Mouse (Mus musculus): ENCODE results near the gene Tmcc1. TPM values are rescaled to one million over a fixed set of nuclear protein-coding genes. Genes with fewer than 3 reads are reported as not detected.

The Tmcc1 gene
- polyA plus RNA-seq, 1 experiment from 2014 or later = 9.1 TPM

DNA sequence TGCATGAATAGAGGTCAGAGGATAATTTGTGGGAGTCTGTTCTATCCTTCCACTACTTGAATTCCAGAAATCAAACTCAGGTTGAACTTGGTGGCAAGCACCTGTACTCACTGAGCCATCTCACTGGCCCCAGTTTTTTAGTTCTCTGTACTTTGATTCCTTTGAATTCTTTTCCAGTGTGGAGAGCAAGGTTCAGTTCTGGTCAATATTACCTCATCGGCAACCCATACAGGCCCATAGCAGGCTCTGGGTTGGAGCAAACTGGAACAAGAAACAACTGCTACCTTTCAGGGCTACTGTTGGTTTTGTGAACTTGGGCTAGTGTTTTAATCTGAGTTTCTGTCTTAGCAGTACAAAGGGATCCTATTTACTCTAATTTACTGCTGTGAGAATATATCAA is 107.2 kb downstream of the Tmcc1 start:
- ATAC-seq (no peak), DNase-seq (ENCODE audit: low spot score) (no peak)
- TF ChIP-seq EP300 (IDR thresholded peaks at IDR 0.05) = no peak
- no peak for TF ChIP-seq CTCF (IDR thresholded peaks at IDR 0.05)
- H3K9me3 ChIP-seq (ENCODE audit: low read length) = no peaks in the 10 kb centered on the region
- no peak overlapping the region for H3K4me3 ChIP-seq (ENCODE audit: low read depth, low read length)
- H3K9ac ChIP-seq (replicated peaks; ENCODE audit: low read depth) = no peak overlapping the region
- H3K4me1 ChIP-seq (ENCODE audit: insufficient read depth, low read depth, low read length) = no peaks in the 10 kb centered on the region
- 100% methylated on average over 1 of the region's 1 CpGs for WGBS
- no peaks in the 10 kb centered on the region for H3K36me3 ChIP-seq (ENCODE audit: insufficient read depth, low read length)
- H3K4me2 ChIP-seq (replicated peaks; ENCODE audit: low read depth, low read length) = no peak overlapping the region
- H3K27me3 ChIP-seq (replicated peaks; ENCODE audit: insufficient read depth, low read length) = no peaks in the 10 kb centered on the region
- no peak overlapping the region for H3K27ac ChIP-seq (ENCODE audit: low read length)

DNA sequence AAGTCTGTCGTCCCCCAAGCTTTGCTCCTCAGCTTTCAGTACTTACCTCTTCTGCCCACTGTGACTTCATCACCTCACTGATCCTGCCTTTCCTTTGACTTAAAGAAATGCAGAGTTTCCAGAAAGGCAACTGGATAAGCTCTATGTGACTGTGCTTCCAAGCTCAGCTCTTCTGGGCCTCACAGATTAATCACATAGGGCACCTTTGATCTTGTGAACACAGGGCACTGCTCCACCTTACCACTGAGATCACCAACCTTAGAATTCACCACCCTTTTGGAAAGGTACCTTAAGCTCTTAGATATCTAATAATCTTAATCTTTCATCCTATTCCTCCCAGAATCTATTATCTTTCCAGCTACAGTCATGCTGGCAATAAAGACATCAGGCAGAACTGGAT is 111.0 kb downstream of the Tmcc1 start:
- no peak overlapping the region for H3K9ac ChIP-seq (replicated peaks; ENCODE audit: low read depth)
- H3K4me2 ChIP-seq (replicated peaks; ENCODE audit: low read depth, low read length) = no peak overlapping the region
- 46% methylated on average over 1 of the region's 1 CpGs for WGBS
- H3K27me3 ChIP-seq (replicated peaks; ENCODE audit: insufficient read depth, low read length) = no peaks in the 10 kb centered on the region
- no peaks in the 10 kb centered on the region for H3K9me3 ChIP-seq (ENCODE audit: low read length)
- no peaks in the 10 kb centered on the region for H3K4me1 ChIP-seq (ENCODE audit: insufficient read depth, low read depth, low read length)
- DNase-seq (ENCODE audit: low spot score) = no peak
- H3K36me3 ChIP-seq (ENCODE audit: insufficient read depth, low read length) = no peaks in the 10 kb centered on the region
- TF ChIP-seq EP300 (IDR thresholded peaks at IDR 0.05) (no peak), CTCF (IDR thresholded peaks at IDR 0.05) (no peak)
- no peak overlapping the region for H3K27ac ChIP-seq (ENCODE audit: low read length)
- H3K4me3 ChIP-seq (ENCODE audit: low read depth, low read length) = no peak overlapping the region
- no peak for ATAC-seq

DNA sequence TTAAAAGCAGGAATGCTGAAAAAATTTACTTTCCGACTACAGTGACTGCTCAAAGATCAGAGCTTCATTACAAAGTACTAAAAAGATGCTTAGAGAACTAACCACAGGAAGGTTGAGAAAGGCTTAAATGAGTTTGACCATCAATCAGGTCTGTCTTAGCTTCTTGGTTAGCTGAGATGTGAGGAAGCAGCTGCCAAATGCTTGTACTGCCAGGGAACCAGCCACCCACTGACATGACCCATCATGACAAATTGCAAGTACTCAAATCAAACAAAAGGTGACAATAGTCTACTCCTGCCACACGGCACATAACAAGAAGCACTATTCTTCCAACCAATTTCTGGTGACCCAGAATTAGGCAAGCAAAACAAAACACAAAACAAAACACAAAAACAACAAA is 111.9 kb downstream of the Tmcc1 start:
- no peak overlapping the region for H3K4me3 ChIP-seq (ENCODE audit: low read depth, low read length)
- H3K4me2 ChIP-seq (replicated peaks; ENCODE audit: low read depth, low read length) = no peak overlapping the region
- TF ChIP-seq CTCF (IDR thresholded peaks at IDR 0.05) (no peak), EP300 (IDR thresholded peaks at IDR 0.05) (no peak)
- ATAC-seq = no peak
- H3K9ac ChIP-seq (replicated peaks; ENCODE audit: low read depth) = no peak overlapping the region
- no peaks in the 10 kb centered on the region for H3K27me3 ChIP-seq (replicated peaks; ENCODE audit: insufficient read depth, low read length)
- H3K36me3 ChIP-seq (ENCODE audit: insufficient read depth, low read length) = no peaks in the 10 kb centered on the region
- no peaks in the 10 kb centered on the region for H3K4me1 ChIP-seq (ENCODE audit: insufficient read depth, low read depth, low read length)
- no peak for DNase-seq (ENCODE audit: low spot score)
- H3K27ac ChIP-seq (ENCODE audit: low read length) = no peak overlapping the region
- H3K9me3 ChIP-seq (ENCODE audit: low read length) = no peaks in the 10 kb centered on the region
- WGBS = 61% methylated on average over 2 of the region's 2 CpGs

DNA sequence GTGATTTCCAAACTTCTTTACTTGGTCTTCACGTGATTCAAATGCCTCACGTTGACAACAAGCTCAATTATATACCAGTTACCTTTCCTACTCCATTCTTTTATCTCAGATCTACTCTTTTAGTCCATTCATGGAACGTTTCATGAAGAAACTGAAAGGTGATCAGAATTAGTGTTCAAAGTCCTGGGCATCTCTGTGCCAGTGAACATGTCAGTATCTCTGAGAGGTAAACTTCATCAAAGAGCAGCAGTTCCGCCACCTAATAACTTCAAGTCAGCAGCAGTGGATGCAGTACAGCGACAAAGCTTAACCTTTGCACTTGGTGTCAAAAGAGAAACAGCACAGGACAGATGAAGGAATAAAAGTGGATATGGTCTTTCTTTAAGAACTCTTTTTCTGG is 112.5 kb downstream of the Tmcc1 start:
- 79% methylated on average over 5 of the region's 5 CpGs for WGBS
- no peaks in the 10 kb centered on the region for H3K36me3 ChIP-seq (ENCODE audit: insufficient read depth, low read length)
- no peak overlapping the region for H3K4me3 ChIP-seq (ENCODE audit: low read depth, low read length)
- H3K27ac ChIP-seq (ENCODE audit: low read length) = no peak overlapping the region
- H3K4me2 ChIP-seq (replicated peaks; ENCODE audit: low read depth, low read length) = no peak overlapping the region
- no peak for DNase-seq (ENCODE audit: low spot score)
- ATAC-seq = no peak
- H3K4me1 ChIP-seq (ENCODE audit: insufficient read depth, low read depth, low read length) = no peaks in the 10 kb centered on the region
- no peaks in the 10 kb centered on the region for H3K27me3 ChIP-seq (replicated peaks; ENCODE audit: insufficient read depth, low read length)
- no peaks in the 10 kb centered on the region for H3K9me3 ChIP-seq (ENCODE audit: low read length)
- H3K9ac ChIP-seq (replicated peaks; ENCODE audit: low read depth) = no peak overlapping the region
- no peak for TF ChIP-seq EP300 (IDR thresholded peaks at IDR 0.05)
- TF ChIP-seq CTCF (IDR thresholded peaks at IDR 0.05) = no peak

DNA sequence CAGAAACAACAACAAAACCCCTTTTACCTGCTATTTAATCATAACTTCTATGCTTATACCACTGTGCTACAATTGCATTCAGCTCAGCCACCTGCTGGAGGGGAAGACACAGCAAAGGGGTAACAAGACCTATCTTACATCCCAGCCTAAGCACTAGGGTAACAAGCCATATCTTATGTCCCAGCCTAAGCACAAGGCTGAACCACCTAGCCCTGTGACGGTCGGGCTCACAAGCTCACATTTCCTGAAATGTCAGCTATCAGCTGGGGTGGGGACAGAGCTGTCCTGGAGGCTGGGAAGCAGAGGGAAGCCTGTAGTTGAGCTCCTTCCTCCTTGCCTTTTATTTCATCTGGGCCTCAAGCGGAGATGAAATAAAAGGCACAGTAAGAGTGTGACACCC is 115.7 kb downstream of the Tmcc1 start:
- no peak overlapping the region for H3K27ac ChIP-seq (ENCODE audit: low read length)
- H3K36me3 ChIP-seq (ENCODE audit: insufficient read depth, low read length) = no peaks in the 10 kb centered on the region

DNA sequence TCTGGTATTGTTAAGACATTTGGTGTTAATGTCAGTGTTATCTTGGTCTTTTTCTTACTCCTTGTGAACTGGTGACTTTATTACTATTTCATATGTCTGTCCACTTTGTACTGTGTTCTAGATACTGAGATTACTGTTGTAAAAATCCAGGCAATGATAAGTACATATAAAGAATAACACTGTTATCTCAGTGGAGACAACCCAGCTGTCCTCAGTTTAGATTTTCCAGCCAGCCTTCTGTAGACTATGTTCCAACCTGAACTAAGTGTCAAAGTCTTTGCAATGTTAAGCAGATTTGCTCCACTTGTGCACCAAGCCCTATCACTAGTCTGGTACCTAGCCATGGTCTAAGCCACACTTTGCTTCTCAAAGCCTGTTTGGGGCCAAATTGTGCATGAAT is 118.4 kb downstream of the Tmcc1 start:
- H3K9ac ChIP-seq (replicated peaks; ENCODE audit: low read depth) = no peak overlapping the region

More for the DNA sequence above, 115.7 kb downstream of the Tmcc1 start:
- TF ChIP-seq CTCF (IDR thresholded peaks at IDR 0.05) (no peak), EP300 (IDR thresholded peaks at IDR 0.05) (no peak)
- Histone ChIP-seq H3K9me3 (ENCODE audit: low read length) (no peaks in the 10 kb centered on the region), H3K27me3 (replicated peaks; ENCODE audit: insufficient read depth, low read length) (no peaks in the 10 kb centered on the region), H3K4me3 (ENCODE audit: low read depth, low read length) (no peak overlapping the region), H3K9ac (replicated peaks; ENCODE audit: low read depth) (no peak overlapping the region), H3K4me2 (replicated peaks; ENCODE audit: low read depth, low read length) (no peak overlapping the region), H3K4me1 (ENCODE audit: insufficient read depth, low read depth, low read length) (peaks cover 3% of the 10 kb centered on the region; the same call in 1 of the 2 replicates)
- DNase-seq (ENCODE audit: low spot score) (no peak), ATAC-seq (no peak)
- WGBS = 49% methylated on average over 3 of the region's 3 CpGs

DNA sequence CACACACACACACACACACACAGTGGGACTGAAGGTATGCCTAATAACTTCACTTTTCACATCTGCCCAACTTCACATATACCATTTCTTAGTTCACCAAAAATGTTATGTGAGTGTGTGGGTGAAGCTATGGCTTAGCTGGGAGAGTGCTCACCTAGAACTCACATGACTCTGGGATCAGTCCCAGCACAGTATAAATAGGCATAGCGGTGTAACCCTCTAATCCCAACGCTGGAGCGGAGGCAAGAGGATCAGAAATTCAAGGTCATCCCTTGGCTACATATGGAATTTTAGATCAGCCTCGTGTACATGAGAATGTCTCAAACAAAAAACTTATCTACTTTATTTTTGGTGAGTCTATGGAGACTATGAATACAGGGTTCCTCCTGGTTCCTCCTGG is 119.7 kb downstream of the Tmcc1 start:
- no peak for ATAC-seq

More for the DNA sequence above, 118.4 kb downstream of the Tmcc1 start:
- no peak overlapping the region for H3K4me3 ChIP-seq (ENCODE audit: low read depth, low read length)
- no peak for TF ChIP-seq CTCF (IDR thresholded peaks at IDR 0.05)
- TF ChIP-seq EP300 (IDR thresholded peaks at IDR 0.05) = no peak
- H3K27ac ChIP-seq (ENCODE audit: low read length) = no peak overlapping the region
- no peaks in the 10 kb centered on the region for H3K36me3 ChIP-seq (ENCODE audit: insufficient read depth, low read length)
- H3K4me1 ChIP-seq (ENCODE audit: insufficient read depth, low read depth, low read length) = peaks cover 6% of the 10 kb centered on the region; the same call in 1 of the 2 replicates
- no peaks in the 10 kb centered on the region for H3K9me3 ChIP-seq (ENCODE audit: low read length)
- DNase-seq (ENCODE audit: low spot score) (no peak), ATAC-seq (no peak)
- no peaks in the 10 kb centered on the region for H3K27me3 ChIP-seq (replicated peaks; ENCODE audit: insufficient read depth, low read length)
- no peak overlapping the region for H3K4me2 ChIP-seq (replicated peaks; ENCODE audit: low read depth, low read length)

More for the DNA sequence above, 119.7 kb downstream of the Tmcc1 start:
- no peaks in the 10 kb centered on the region for H3K9me3 ChIP-seq (ENCODE audit: low read length)
- TF ChIP-seq EP300 (IDR thresholded peaks at IDR 0.05) (no peak), CTCF (IDR thresholded peaks at IDR 0.05) (no peak)
- no peak overlapping the region for H3K9ac ChIP-seq (replicated peaks; ENCODE audit: low read depth)
- H3K4me2 ChIP-seq (replicated peaks; ENCODE audit: low read depth, low read length) = no peak overlapping the region
- peaks cover 6% of the 10 kb centered on the region; the same call in 1 of the 2 replicates for H3K4me1 ChIP-seq (ENCODE audit: insufficient read depth, low read depth, low read length)
- no peak for DNase-seq (ENCODE audit: low spot score)
- H3K27ac ChIP-seq (ENCODE audit: low read length) = no peak overlapping the region
- H3K36me3 ChIP-seq (ENCODE audit: insufficient read depth, low read length) = no peaks in the 10 kb centered on the region
- WGBS = 82% methylated on average over 4 of the region's 4 CpGs
- H3K4me3 ChIP-seq (ENCODE audit: low read depth, low read length) = no peak overlapping the region
- no peaks in the 10 kb centered on the region for H3K27me3 ChIP-seq (replicated peaks; ENCODE audit: insufficient read depth, low read length)

All from lung, postnatal 0 days (tissue).